Mouse (Mus musculus): ENCODE results near the gene Ppp1r10.
A peak's percentile ranks its signal among the peaks of the same experiment; 100 is the strongest.
"Not testable (repeated sequence)": the region's sequence is repeated elsewhere in the genome, so short reads cannot be mapped to it uniquely, and the experiment has no call there.

The Ppp1r10 gene

GRCm38 (mm10) chr17:35932608-35933007 lies 16.4 kb downstream of the Ppp1r10 start:
- DNase-seq, result no peak

GRCm38 (mm10) chr17:35935763-35936162 lies 19.5 kb downstream of the Ppp1r10 start:
- not testable (repeated sequence) for DNase-seq

DNA sequence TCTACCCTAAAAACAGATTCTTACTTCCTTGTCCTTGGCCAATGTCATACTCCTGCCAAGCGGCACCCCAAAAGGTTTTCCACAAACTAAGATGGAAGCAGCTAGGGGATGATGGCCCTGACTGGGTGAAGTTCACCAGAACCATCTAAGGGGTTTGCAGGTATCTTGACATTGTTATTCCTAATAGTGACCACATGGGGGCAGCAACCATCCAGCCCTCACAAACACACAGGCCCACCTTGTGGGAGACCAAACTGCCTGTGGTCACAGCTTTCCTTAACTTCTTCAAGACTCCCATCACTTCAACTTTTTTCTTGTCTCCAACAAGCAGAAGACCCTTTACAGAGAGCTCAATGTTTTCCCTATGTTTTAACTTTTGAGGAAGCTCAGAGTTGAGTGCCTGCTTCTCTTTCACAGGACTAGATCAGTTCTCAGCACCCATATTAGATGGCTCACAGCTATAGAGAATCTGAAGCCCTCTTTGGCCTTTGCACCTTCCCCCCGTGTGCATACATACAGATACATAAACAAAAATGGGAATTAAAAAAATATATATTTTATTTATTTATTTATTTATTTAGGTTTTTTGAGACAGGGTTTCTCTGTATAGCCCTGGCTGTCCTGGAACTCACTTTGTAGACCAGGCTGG lies 21.6 kb downstream of the Ppp1r10 start:
- peak; percentile 69 for DNase-seq

DNA sequence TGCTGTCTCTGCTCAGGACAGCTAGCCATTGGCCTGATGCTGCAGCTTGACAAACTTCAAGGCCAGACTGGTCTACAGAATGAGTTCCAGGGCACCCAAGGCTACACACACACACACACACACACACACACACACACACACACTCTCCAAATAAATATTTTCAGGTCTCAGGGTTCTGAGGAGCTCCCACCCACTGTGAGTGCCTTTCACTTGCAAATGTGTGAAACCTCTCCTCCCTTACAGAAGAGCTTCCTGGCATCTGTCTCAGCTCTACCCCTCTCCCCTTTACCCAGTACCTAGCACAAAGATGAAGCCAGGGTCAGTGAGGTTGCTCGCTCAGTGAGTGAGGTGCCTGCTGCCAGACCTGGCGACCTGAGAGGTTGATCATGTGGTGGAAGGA lies 22.9 kb downstream of the Ppp1r10 start:
- no peak for DNase-seq

DNA sequence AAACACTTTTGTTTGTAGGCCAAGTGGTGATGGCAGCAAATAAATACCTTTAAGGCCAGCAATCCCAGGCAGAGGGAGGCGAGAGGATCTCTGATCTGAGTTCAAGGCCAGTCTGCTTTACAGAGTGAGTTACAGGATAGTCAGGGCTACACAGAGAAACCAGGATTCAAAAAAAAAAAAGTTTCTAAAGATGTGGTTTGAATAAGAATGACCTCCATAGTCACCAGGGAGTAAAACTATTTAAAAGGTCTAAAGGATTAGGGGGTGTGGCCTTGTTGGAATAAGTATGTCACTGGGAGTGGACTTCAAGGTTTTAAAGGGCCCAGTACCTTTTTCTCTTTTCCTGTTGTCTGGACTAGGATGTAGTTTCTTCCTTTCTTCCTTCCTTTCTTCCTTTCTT lies 23.7 kb downstream of the Ppp1r10 start:
- DNase-seq, result no peak

DNA sequence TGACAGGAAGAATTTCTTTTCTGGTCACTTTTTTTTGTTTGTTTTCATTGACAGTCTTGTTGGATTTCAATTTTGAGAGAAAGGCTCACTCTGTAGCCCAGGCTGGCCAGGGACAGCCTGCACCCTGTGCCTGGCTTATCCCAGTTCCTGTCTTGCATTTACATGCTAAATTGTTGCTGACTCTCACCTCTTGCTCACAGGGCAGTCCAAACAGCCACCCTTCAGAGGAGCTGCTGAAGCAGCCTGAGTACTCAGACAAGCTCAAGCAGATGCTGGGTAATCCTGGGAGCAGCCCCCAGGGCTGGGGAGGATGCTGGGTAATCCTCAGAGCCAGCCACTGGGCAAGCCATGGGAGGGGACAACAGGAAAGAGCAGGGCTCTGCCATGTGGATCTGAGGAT lies 34.7 kb downstream of the Ppp1r10 start:
- not testable (repeated sequence) for DNase-seq

DNA sequence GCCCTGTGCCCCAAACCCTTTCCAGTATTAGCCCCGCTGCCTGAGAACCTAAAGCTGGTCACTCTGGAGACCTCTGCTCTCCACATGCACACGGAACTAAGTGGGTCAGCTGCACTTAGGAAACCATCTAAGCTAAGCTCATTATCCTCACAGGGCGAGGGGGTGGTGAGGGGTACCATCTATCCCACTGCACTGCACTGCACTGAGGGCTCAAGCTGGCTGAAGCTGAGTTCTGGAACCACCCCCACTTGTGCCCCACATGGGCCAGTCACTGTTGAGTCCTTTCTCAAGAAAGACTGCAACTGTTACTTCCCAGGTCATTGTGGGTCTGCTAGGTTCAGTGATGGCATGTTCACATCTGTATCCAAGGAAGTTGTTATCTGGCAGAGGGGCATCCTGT lies 36.3 kb downstream of the Ppp1r10 start:
- DNase-seq, result not testable (repeated sequence)

DNA sequence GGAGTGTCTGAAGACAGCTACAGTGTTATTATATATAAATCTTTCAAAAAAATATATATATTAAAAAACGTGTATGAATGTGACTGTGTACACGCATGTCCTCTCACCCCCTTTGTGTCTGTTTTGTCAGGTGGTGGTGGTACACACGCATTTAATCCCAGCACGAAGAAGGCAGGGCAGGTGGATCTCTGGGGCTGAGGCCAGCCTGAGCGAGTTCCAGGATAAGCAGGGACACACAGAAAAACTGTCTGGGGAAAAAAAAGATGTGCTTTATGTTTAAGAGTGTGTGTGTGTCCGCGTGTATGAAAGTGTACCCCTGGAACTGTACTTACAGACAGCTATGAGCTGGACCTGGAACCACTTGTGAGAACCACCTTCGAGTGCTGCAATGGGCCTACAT lies 38.4 kb downstream of the Ppp1r10 start:
- no peak for DNase-seq

DNA sequence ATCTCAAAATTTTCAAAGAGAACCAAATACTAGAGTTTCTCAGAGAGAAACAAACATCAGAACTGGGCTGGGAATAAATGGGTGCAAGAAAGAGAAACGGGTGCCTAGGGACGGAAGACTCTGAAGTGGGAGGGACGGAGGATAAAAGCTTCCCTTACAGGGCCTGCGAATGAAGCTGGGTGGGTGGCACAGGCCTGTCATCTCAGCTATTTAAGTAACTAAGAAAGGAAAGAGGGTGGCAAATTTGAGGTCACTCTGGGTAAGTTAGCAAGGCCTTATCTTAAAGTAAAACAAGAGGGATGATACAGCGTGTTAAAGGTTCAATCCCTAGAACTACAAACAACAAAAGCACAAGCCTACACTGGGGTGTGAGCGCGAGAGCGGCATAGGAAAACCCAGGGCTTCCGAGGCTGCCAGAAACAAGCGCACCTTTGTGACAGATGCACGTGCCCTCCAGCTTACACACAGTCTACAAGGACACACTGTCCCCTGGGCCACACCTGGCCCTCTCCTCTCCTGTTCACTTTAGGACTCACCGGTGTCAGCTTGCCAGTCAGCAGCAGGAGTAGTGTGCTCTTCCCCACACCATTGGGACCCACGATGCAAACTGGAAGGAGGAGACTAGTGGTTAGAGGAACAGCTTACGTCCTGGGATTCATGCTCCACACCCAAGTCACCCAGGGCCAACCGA lies 42.4 kb downstream of the Ppp1r10 start:
- DNase-seq, result no peak

GRCm38 (mm10) chr17:35963279-35963678 lies 47.0 kb downstream of the Ppp1r10 start:
- DNase-seq, result no peak

DNA sequence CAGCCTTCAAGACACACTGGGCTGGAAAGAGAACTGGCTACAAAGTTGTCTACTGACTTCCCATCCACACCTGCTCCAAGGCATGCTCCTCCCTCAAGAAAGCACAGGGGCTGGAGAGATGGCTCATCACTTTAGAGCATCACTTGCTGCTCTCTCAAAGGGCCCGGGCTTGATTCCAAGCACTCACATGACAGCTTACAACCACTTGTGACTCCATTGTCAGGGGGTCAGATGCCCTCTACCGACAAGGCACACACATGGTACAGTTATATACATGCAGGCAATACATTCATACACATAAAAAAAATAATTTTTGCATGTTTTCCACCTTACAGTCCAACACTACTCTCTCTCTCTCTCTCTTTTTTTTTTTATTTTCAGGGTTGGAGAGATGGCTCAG lies 51.4 kb downstream of the Ppp1r10 start:
- no peak for DNase-seq

GRCm38 (mm10) chr17:35969418-35970389 lies 53.5 kb downstream of the Ppp1r10 start, which contains the start of gene Abcf1:
Gene Abcf1, minus strand, starts transcription at chr17:35969761.
- DNase-seq, result peak; percentile 99

- DNase-seq, result no peak
Measured at GRCm38 (mm10) chr17:35972131-35972530, 55.9 kb downstream of the Ppp1r10 start.

DNA sequence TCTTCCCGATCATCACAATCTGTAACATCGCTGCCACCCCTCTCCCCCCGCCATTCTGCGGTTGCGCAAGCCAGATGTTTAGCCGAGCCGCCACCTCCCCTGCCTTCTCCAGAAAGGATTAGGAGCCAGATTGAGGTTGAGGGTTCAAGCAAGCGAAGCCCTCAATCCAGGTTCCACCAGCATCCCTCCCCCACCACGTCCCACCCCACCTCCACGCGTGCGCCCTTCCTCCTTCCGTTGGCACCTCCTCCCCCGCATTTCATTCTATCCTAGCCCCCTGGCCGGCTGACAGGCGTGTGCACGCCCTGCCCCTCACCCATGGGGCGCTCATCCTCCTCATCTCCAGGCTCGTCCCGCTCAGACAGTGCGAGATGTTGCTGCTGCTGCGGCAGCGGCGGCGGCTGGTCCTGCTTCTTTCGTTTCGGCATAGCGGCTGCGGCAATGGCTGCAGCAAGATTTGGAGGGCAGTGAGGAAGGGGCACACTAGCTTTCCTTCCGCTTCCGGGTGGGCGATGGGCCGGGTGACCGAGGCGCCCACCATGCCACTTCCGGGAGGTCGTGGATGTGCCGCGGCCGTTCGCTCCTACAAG lies 62.7 kb downstream of the Ppp1r10 start:
- DNase-seq, result peak; percentile 90

GRCm38 (mm10) chr17:35979401-35980362 lies 63.4 kb downstream of the Ppp1r10 start, which contains the start of the genes Gnl1 and Prr3:
Gene Gnl1, plus strand, starts transcription at chr17:35979851.
Gene Prr3, minus strand, starts transcription at chr17:35980236.
- peak; percentile 94 for DNase-seq

DNA sequence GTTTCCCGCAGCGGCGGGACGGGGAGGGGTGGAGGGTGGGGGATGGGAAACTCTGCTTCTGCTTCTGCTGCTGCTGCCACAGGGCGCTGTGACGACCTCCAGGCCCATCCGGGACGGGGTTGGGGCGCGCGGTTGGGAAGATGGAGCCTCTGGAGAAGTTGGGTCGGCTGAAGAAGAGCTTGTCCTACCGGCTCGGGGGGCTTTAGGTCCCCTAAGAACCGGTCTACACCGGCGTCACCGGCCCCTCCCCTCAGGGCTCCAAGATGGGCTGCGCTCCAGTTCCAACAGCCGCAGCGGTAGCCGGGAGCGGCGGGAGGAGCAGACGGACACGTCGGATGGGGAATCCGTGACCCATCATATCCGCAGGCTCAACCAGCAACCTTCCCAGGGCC lies 64.1 kb downstream of the Ppp1r10 start:
- DNase-seq, result peak; percentile 59

DNA sequence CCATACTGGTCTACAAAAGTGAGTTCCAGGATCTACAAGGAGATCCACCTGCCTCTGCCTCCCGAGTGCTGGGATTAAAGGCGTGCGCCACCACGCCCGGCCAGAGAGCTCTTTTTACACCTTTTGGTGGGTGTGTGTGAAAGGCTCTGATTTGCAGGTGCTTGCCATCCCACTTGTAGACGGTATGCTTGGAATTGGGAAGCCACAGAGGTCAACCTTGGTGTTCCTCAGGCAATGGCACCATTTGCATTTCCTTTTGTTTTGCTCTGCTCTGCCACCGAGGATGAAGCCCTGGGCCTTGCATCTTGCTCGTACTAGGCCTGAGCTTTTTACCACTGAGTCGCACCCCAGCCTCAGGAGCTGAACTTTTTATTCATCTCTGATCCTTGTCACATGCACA lies 65.5 kb downstream of the Ppp1r10 start:
- DNase-seq, result no peak
